Mouse (Mus musculus): ENCODE measurements around the gene Slc12a7.

DNA sequence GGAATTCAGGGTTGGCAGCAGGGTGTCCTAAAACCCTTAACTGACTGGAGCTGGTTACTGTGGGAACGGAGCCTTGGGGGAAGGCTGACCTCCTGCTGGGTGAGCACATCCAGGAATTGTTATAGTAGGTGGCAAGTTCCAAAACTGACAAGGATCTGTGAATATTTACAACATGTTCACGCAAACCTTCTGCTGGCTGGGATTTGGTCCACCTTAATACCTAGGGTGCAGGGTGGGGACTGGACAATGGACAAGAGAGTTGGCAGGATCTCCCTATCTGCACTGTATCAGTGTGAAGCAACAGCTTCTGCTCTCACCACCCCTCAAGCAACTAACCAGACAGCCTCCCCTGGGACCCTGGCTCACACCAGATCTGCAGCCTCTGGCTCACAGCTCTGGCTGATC is 5.3 kb upstream of the Slc12a7 start:
- TF ChIP-seq POLR2A (IDR thresholded peaks at IDR 0.05; ENCODE audit: borderline replicate concordance, extremely low read depth, insufficient read depth, insufficient read length, poor library complexity, severe bottlenecking) (no peak), CTCF (IDR thresholded peaks at IDR 0.05; ENCODE audit: borderline replicate concordance, extremely low read depth, insufficient read depth, insufficient read length) (no peak)
